Mouse (Mus musculus): ENCODE data around the gene Wipf1.
"Not testable (repeated sequence)": the region's sequence is repeated elsewhere in the genome, so short reads cannot be mapped to it uniquely, and the experiment has no call there.

Gene Wipf1

GRCm38 (mm10) chr2:73509248-73510024, 20.1 kb downstream of the Wipf1 start:
- DNase-seq (ENCODE audit: extremely low read depth, low read depth): no peak

GRCm38 (mm10) chr2:73507886-73508285, 21.6 kb downstream of the Wipf1 start:
- no peak for DNase-seq (ENCODE audit: extremely low read depth, low read depth)

- not testable (repeated sequence) for DNase-seq (ENCODE audit: extremely low read depth, low read depth)
Measured at GRCm38 (mm10) chr2:73506337-73506736, 23.2 kb downstream of the Wipf1 start.

- peak; percentile 90 for DNase-seq (ENCODE audit: extremely low read depth, low read depth)
Measured at GRCm38 (mm10) chr2:73502863-73503429, 26.6 kb downstream of the Wipf1 start.

GRCm38 (mm10) chr2:73500864-73501263, 28.7 kb downstream of the Wipf1 start:
- no peak for DNase-seq (ENCODE audit: extremely low read depth, low read depth)

GRCm38 (mm10) chr2:73498322-73498721, 31.2 kb downstream of the Wipf1 start:
- DNase-seq (ENCODE audit: extremely low read depth, low read depth): no peak

- DNase-seq (ENCODE audit: extremely low read depth, low read depth): no peak
Measured at GRCm38 (mm10) chr2:73497572-73497971, 32.0 kb downstream of the Wipf1 start.

- no peak for DNase-seq (ENCODE audit: extremely low read depth, low read depth)
Measured at GRCm38 (mm10) chr2:73496944-73497343, 32.6 kb downstream of the Wipf1 start.

- DNase-seq (ENCODE audit: extremely low read depth, low read depth): no peak
Measured at GRCm38 (mm10) chr2:73496329-73496685, 33.2 kb downstream of the Wipf1 start.

- peak; percentile 49 for DNase-seq (ENCODE audit: extremely low read depth, low read depth)
Measured at GRCm38 (mm10) chr2:73495617-73496328, 33.8 kb downstream of the Wipf1 start.

- no peak for DNase-seq (ENCODE audit: extremely low read depth, low read depth)
Measured at GRCm38 (mm10) chr2:73493517-73493916, 36.0 kb downstream of the Wipf1 start.

- no peak for DNase-seq (ENCODE audit: extremely low read depth, low read depth)
Measured at GRCm38 (mm10) chr2:73491442-73492241, 37.9 kb downstream of the Wipf1 start.

GRCm38 (mm10) chr2:73490466-73490865, 39.1 kb downstream of the Wipf1 start:
- no peak for DNase-seq (ENCODE audit: extremely low read depth, low read depth)

GRCm38 (mm10) chr2:73486120-73486601, 43.4 kb downstream of the Wipf1 start:
- DNase-seq (ENCODE audit: extremely low read depth, low read depth): peak; percentile 65

- DNase-seq (ENCODE audit: extremely low read depth, low read depth): peak; percentile 88
Measured at GRCm38 (mm10) chr2:73485236-73486119, 44.1 kb downstream of the Wipf1 start.

- DNase-seq (ENCODE audit: extremely low read depth, low read depth): no peak
Measured at GRCm38 (mm10) chr2:73484561-73485235, 44.8 kb downstream of the Wipf1 start.

- no peak for DNase-seq (ENCODE audit: extremely low read depth, low read depth)
Measured at GRCm38 (mm10) chr2:73478805-73479204, 50.7 kb downstream of the Wipf1 start.

- no peak for DNase-seq (ENCODE audit: extremely low read depth, low read depth)
Measured at GRCm38 (mm10) chr2:73477501-73477900, 52.0 kb downstream of the Wipf1 start.

- DNase-seq (ENCODE audit: extremely low read depth, low read depth): peak; percentile 98
Measured at GRCm38 (mm10) chr2:73475519-73475918, 54.0 kb downstream of the Wipf1 start.

- peak; percentile 41 for DNase-seq (ENCODE audit: extremely low read depth, low read depth)
Measured at GRCm38 (mm10) chr2:73472130-73472529, 57.4 kb downstream of the Wipf1 start.

Data from MEL-GATA-1-ER (cell line).